Mouse (Mus musculus): ENCODE results near the gene Usp47. TPM values are rescaled to one million over a fixed set of nuclear protein-coding genes. Genes with fewer than 3 reads are reported as not detected.
"Not testable (repeated sequence)": the region's sequence is repeated elsewhere in the genome, so short reads cannot be mapped to it uniquely, and the experiment has no call there.

Usp47 gene
- total RNA-seq, 2 experiments from 2014 or later: 209 to 221 TPM

- intact Hi-C loops (cut with DNase I): no loop called here
- no peak overlapping the region for H3K4me3 ChIP-seq
- H3K27ac ChIP-seq: no peak overlapping the region
- no peak for TF ChIP-seq CTCF (IDR thresholded peaks at IDR 0.05)
- DNase-seq: no peak
Measured at GRCm38 (mm10) chr7:112048643-112049042, 25.3 kb downstream of the Usp47 start.

- no peak for DNase-seq
- intact Hi-C loops (cut with DNase I): no loop called here
- no peak overlapping the region for H3K4me3 ChIP-seq
- H3K27ac ChIP-seq: no peak overlapping the region
- TF ChIP-seq CTCF (IDR thresholded peaks at IDR 0.05): no peak
Measured at GRCm38 (mm10) chr7:112053667-112054066, 30.4 kb downstream of the Usp47 start.

- intact Hi-C loops (cut with DNase I): no loop called here
- Histone ChIP-seq H3K4me3 (no peak overlapping the region), H3K27ac (no peak overlapping the region)
- no peak for DNase-seq
- no peak for TF ChIP-seq CTCF (IDR thresholded peaks at IDR 0.05)
Measured at GRCm38 (mm10) chr7:112055901-112056625, 32.8 kb downstream of the Usp47 start.

GRCm38 (mm10) chr7:112074868-112075267 is 51.6 kb downstream of the Usp47 start:
- Histone ChIP-seq H3K4me3 (no peak overlapping the region), H3K27ac (no peak overlapping the region)
- no peak for TF ChIP-seq CTCF (IDR thresholded peaks at IDR 0.05)
- intact Hi-C loops (cut with DNase I): no loop called here
- DNase-seq: no peak

- Histone ChIP-seq H3K27ac (no peak overlapping the region), H3K4me3 (no peak overlapping the region)
- intact Hi-C loops (cut with DNase I): no loop called here
- TF ChIP-seq CTCF (IDR thresholded peaks at IDR 0.05): no peak
- DNase-seq: no peak
Measured at GRCm38 (mm10) chr7:112082636-112083035, 59.3 kb downstream of the Usp47 start.

- intact Hi-C loops (cut with DNase I): no loop called here
- no peak for DNase-seq
- Histone ChIP-seq H3K4me3 (no peak overlapping the region), H3K27ac (no peak overlapping the region)
- TF ChIP-seq CTCF (IDR thresholded peaks at IDR 0.05): no peak
Measured at GRCm38 (mm10) chr7:112084222-112084621, 60.9 kb downstream of the Usp47 start.

- intact Hi-C loops (cut with DNase I): loop anchor here (1.0 kb wide), 2 partner anchors 95 to 284 kb away; no protein-coding TSS in a partner anchor
- peak; percentile 90 for DNase-seq
- H3K27ac ChIP-seq: no peak overlapping the region
Measured at GRCm38 (mm10) chr7:112085062-112085461, 61.8 kb downstream of the Usp47 start.

GRCm38 (mm10) chr7:112086186-112086585 is 62.9 kb downstream of the Usp47 start:
- no peak for DNase-seq
- TF ChIP-seq CTCF (IDR thresholded peaks at IDR 0.05): no peak
- intact Hi-C loops (cut with DNase I): no loop called here
- Histone ChIP-seq H3K27ac (no peak overlapping the region), H3K4me3 (no peak overlapping the region)

More at GRCm38 (mm10) chr7:112085062-112085461, 61.8 kb downstream of the Usp47 start:
- TF ChIP-seq CTCF (IDR thresholded peaks at IDR 0.05): peak; percentile 85
- H3K4me3 ChIP-seq: no peak overlapping the region

- intact Hi-C loops (cut with DNase I); H3K4me3 ChIP-seq; DNase-seq; H3K27ac ChIP-seq: not testable (repeated sequence)
Measured at GRCm38 (mm10) chr7:112094923-112095322, 71.6 kb downstream of the Usp47 start.

- TF ChIP-seq CTCF (IDR thresholded peaks at IDR 0.05): no peak
- intact Hi-C loops (cut with DNase I): loop anchor here (5.0 kb wide), 1 partner anchor 39 kb away; no protein-coding TSS in a partner anchor
- no peak overlapping the region for H3K27ac ChIP-seq
Measured at GRCm38 (mm10) chr7:112100887-112101286, 77.6 kb downstream of the Usp47 start.

GRCm38 (mm10) chr7:112102933-112103332 is 79.6 kb downstream of the Usp47 start:
- no peak for DNase-seq
- Histone ChIP-seq H3K27ac (no peak overlapping the region), H3K4me3 (no peak overlapping the region)
- intact Hi-C loops (cut with DNase I): loop anchor here (5.0 kb wide), 1 partner anchor 41 kb away; no protein-coding TSS in a partner anchor
- TF ChIP-seq CTCF (IDR thresholded peaks at IDR 0.05): no peak

More at GRCm38 (mm10) chr7:112100887-112101286, 77.6 kb downstream of the Usp47 start:
- no peak overlapping the region for H3K4me3 ChIP-seq
- no peak for DNase-seq

GRCm38 (mm10) chr7:112103816-112104215 is 80.5 kb downstream of the Usp47 start:
- no peak for DNase-seq
- H3K27ac ChIP-seq: no peak overlapping the region
- H3K4me3 ChIP-seq: no peak overlapping the region
- no peak for TF ChIP-seq CTCF (IDR thresholded peaks at IDR 0.05)
- intact Hi-C loops (cut with DNase I): loop anchor here (5.0 kb wide), 1 partner anchor 42 kb away; no protein-coding TSS in a partner anchor

- DNase-seq: no peak
- TF ChIP-seq CTCF (IDR thresholded peaks at IDR 0.05): no peak
- intact Hi-C loops (cut with DNase I): no loop called here
- no peak overlapping the region for H3K27ac ChIP-seq
- H3K4me3 ChIP-seq: no peak overlapping the region
Measured at GRCm38 (mm10) chr7:112108757-112109156, 85.5 kb downstream of the Usp47 start.

Data from gastrocnemius, adult 2 months (tissue).